Mouse (Mus musculus) megakaryocyte, embryonic 14.5 days (primary cell): ENCODE data around the gene Rps15.

Source experiments
- FLI1 ChIP-seq: IDR thresholded peaks from 2 replicates; pipeline ENCODE4 v1.6.1; 2012; ENCODE audit warnings: low read length, inconsistent platforms, mixed read lengths
- GATA1 ChIP-seq: IDR thresholded peaks from 3 replicates; pipeline ENCODE4 v1.6.1; 2012; ENCODE audit warnings: mixed read lengths, low read length, inconsistent platforms, borderline replicate concordance

DNA sequence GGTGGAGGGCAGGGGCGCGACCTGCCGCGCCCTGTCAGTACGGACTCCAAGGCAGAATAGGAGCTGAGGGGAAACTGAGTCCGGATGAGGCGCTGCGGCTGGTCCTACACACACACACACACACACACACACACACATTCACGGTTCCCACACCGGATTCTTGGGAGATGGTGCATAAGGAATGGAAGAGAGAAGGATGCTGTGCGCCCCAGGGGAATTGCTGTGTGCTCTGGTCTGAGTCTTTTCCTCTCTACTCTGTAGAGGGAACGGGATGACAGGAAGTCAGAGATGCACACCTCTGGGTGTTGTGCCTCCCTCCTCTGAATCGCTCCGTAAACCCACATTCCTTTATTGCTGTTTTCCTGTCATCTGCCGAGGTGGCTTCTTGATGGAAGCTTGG is 7.0 kb downstream of the Rps15 start:
- no peak for TF ChIP-seq GATA1
- no peak for TF ChIP-seq FLI1
